Mouse (Mus musculus) lung, embryonic 14.5 days (tissue): ENCODE measurements around the gene Acad9. TPM values are rescaled to one million over a fixed set of nuclear protein-coding genes. Genes with fewer than 3 reads are reported as not detected.

ENCODE experiments used
- ATAC-seq: fragments of 200-750 bp; cut with Nextera tagmentation; 2 replicates; pipeline ENCODE4 v1.8.0; 2017; ENCODE audit warnings: mild to moderate bottlenecking, moderate TSS enrichment, moderate library complexity; ENCODE audit not compliant: insufficient read depth
- DNase-seq: peaks from one replicate; pipeline ENCODE4 v3.0.0-alpha.2; 2015
- H3K27ac ChIP-seq: fragments of 300-500 bp; sonication (generic); 2 replicates; pipeline ENCODE4 v1.5.1; 2014; ENCODE audit warnings: low read depth, mild to moderate bottlenecking, moderate library complexity
- H3K27me3 ChIP-seq: fragments of 300-500 bp; sonication (generic); 2 replicates; pipeline ENCODE4 v1.6.1; 2014; ENCODE audit warnings: low read length, control low read depth; ENCODE audit not compliant: insufficient read depth
- H3K36me3 ChIP-seq: fragments of 300-500 bp; sonication (generic); 2 replicates; pipeline ENCODE4 v1.6.1; 2014; ENCODE audit warnings: control low read depth; ENCODE audit not compliant: insufficient read depth
- H3K4me1 ChIP-seq: fragments of 300-500 bp; sonication (generic); 2 replicates; pipeline ENCODE4 v1.6.1; 2014; ENCODE audit warnings: antibody characterized with exemption, control low read depth; ENCODE audit not compliant: insufficient read depth
- H3K4me2 ChIP-seq: fragments of 300-500 bp; sonication (generic); 2 replicates; pipeline ENCODE4 v1.6.1; 2014; ENCODE audit warnings: mild to moderate bottlenecking
- H3K4me3 ChIP-seq: fragments of 300-500 bp; sonication (generic); 2 replicates; pipeline ENCODE4 v1.5.1; 2014; ENCODE audit warnings: low read depth, low read length
- H3K9ac ChIP-seq: fragments of 300-500 bp; sonication (generic); 2 replicates; pipeline ENCODE4 v1.6.1; 2014
- H3K9me3 ChIP-seq: fragments of 300-500 bp; sonication (generic); 2 replicates; pipeline ENCODE4 v1.6.1; 2016; ENCODE audit warnings: low read depth, low read length, control low read depth
- CTCF ChIP-seq: IDR thresholded peaks from 2 replicates; pipeline ENCODE4 v1.5.1; 2016; ENCODE audit warnings: antibody characterized with exemption, low read depth
- WGBS: fragments of 180-500 bp; shearing (Covaris S2); extraction: QIAGEN DNeasy Blood & Tissue Kit; methylation state at CpG from one replicate; pipeline ENCODE4 v1.1.7; 2014; 5-methylcytosine and 5-hydroxymethylcytosine counted together
- polyA plus RNA-seq: library from polyadenylated mRNA; unstranded; fragments of >200 nt; fragmentation: Nextera tagmentation; extraction: Ambion mirVana; gene quantifications from 2 replicates; pipeline ENCODE4 v1.2.1, GENCODE M21; 2014

The Acad9 gene
- polyA plus RNA-seq: 90.4 and 92.1 TPM in 2 replicates

- Histone ChIP-seq H3K9ac (peak within 1 kb of the TSS; percentile 86), H3K36me3 (peaks cover 4% of the 10 kb centered on the region; the same call in 1 of the 2 replicates), H3K9me3 (no peaks in the 10 kb centered on the region), H3K4me3 (peak within 1 kb of the TSS; percentile 83), H3K4me2 (peak within 1 kb of the TSS; percentile 81), H3K4me1 (0 out of 2 replicates have a peak, but pooled peaks cover 7% of the 10 kb centered on the region), H3K27ac (peak within 1 kb of the TSS; percentile 70; the same call in 1 of the 2 replicates), H3K27me3 (0 out of 2 replicates have a peak, but pooled peaks cover 4% of the 10 kb centered on the region)
- DNase-seq (peak; percentile 98), ATAC-seq (peak; percentile 98)
- 0% methylated on average over 49 of the region's 49 CpGs for WGBS
- no peak for TF ChIP-seq CTCF
Measured at GRCm38 (mm10) chr3:36065843-36066651, at the start of gene Acad9. Gene Acad9 (plus strand): TSS chr3:36065979.

GRCm38 (mm10) chr3:36025732-36026131, 40.0 kb upstream of the Acad9 start:
- H3K4me1 ChIP-seq: no peaks in the 10 kb centered on the region
- WGBS: 77% methylated on average over 6 of the region's 6 CpGs
- no peak for DNase-seq

GRCm38 (mm10) chr3:36029993-36030392, 35.8 kb upstream of the Acad9 start:
- DNase-seq (no peak), ATAC-seq (no peak)
- Histone ChIP-seq H3K27ac (no peak overlapping the region), H3K27me3 (no peaks in the 10 kb centered on the region), H3K4me2 (no peak overlapping the region), H3K36me3 (no peaks in the 10 kb centered on the region), H3K9ac (no peak overlapping the region), H3K9me3 (no peaks in the 10 kb centered on the region), H3K4me3 (no peak overlapping the region), H3K4me1 (no peaks in the 10 kb centered on the region)
- no peak for TF ChIP-seq CTCF
- WGBS: 77% methylated on average over 4 of the region's 4 CpGs

More at GRCm38 (mm10) chr3:36025732-36026131, 40.0 kb upstream of the Acad9 start:
- Histone ChIP-seq H3K36me3 (no peaks in the 10 kb centered on the region), H3K4me2 (no peak overlapping the region), H3K4me3 (no peak overlapping the region), H3K9ac (no peak overlapping the region), H3K27ac (no peak overlapping the region), H3K9me3 (no peaks in the 10 kb centered on the region), H3K27me3 (no peaks in the 10 kb centered on the region)
- TF ChIP-seq CTCF: no peak
- ATAC-seq: no peak

- H3K4me2 ChIP-seq: no peak overlapping the region
- no peak for TF ChIP-seq CTCF
- H3K27me3 ChIP-seq: no peaks in the 10 kb centered on the region
- H3K27ac ChIP-seq: no peak overlapping the region
- no peaks in the 10 kb centered on the region for H3K36me3 ChIP-seq
- no peaks in the 10 kb centered on the region for H3K9me3 ChIP-seq
- ATAC-seq (no peak), DNase-seq (peak; percentile 19)
- H3K4me3 ChIP-seq: no peak overlapping the region
- no peak overlapping the region for H3K9ac ChIP-seq
- H3K4me1 ChIP-seq: no peaks in the 10 kb centered on the region
- 38% methylated on average over 6 of the region's 6 CpGs for WGBS
Measured at GRCm38 (mm10) chr3:36031740-36032510, 33.9 kb upstream of the Acad9 start.

- H3K36me3 ChIP-seq: no peaks in the 10 kb centered on the region
- ATAC-seq (no peak), DNase-seq (no peak)
- H3K27ac ChIP-seq: no peak overlapping the region
- H3K9ac ChIP-seq: no peak overlapping the region
- H3K4me1 ChIP-seq: no peaks in the 10 kb centered on the region
- H3K4me3 ChIP-seq: no peak overlapping the region
- no peaks in the 10 kb centered on the region for H3K27me3 ChIP-seq
- TF ChIP-seq CTCF: no peak
- H3K4me2 ChIP-seq: no peak overlapping the region
- H3K9me3 ChIP-seq: no peaks in the 10 kb centered on the region
Measured at GRCm38 (mm10) chr3:36044520-36044919, 21.3 kb upstream of the Acad9 start.

- Histone ChIP-seq H3K27me3 (no peaks in the 10 kb centered on the region), H3K9ac (no peak overlapping the region), H3K4me1 (no peaks in the 10 kb centered on the region), H3K9me3 (no peaks in the 10 kb centered on the region), H3K4me2 (no peak overlapping the region), H3K4me3 (no peak overlapping the region), H3K36me3 (no peaks in the 10 kb centered on the region), H3K27ac (no peak overlapping the region)
- no peak for TF ChIP-seq CTCF
- WGBS: 72% methylated on average over 4 of the region's 4 CpGs
- ATAC-seq (no peak), DNase-seq (no peak)
Measured at GRCm38 (mm10) chr3:36045086-36045485, 20.7 kb upstream of the Acad9 start.

- DNase-seq (no peak), ATAC-seq (no peak)
- no peaks in the 10 kb centered on the region for H3K9me3 ChIP-seq
- H3K36me3 ChIP-seq: no peaks in the 10 kb centered on the region
- H3K4me1 ChIP-seq: no peaks in the 10 kb centered on the region
- H3K27me3 ChIP-seq: no peaks in the 10 kb centered on the region
- no peak overlapping the region for H3K27ac ChIP-seq
- H3K4me3 ChIP-seq: no peak overlapping the region
- no peak for TF ChIP-seq CTCF
- 51% methylated on average over 1 of the region's 1 CpGs for WGBS
- H3K4me2 ChIP-seq: no peak overlapping the region
- H3K9ac ChIP-seq: no peak overlapping the region
Measured at GRCm38 (mm10) chr3:36049106-36049505, 16.7 kb upstream of the Acad9 start.
